Mouse (Mus musculus) kidney, adult 10 weeks (tissue): ENCODE measurements around the gene Cngb1. TPM values are rescaled to one million over a fixed set of nuclear protein-coding genes. Genes with fewer than 3 reads are reported as not detected.

ENCODE experiments used
- polyA plus RNA-seq: library from polyadenylated mRNA; stranded (reverse); fragments of 350-450 nt; fragmentation: Illumina TruSeq; extraction: RNeasy Lipid Tissue Mini Kit (QIAGEN cat#74804); gene quantifications from one replicate; pipeline ENCODE4 v1.2.3, GENCODE M21; 2014; ENCODE audit warnings: low read depth, low replicate concordance

Gene Cngb1
- not detected for polyA plus RNA-seq

DNA sequence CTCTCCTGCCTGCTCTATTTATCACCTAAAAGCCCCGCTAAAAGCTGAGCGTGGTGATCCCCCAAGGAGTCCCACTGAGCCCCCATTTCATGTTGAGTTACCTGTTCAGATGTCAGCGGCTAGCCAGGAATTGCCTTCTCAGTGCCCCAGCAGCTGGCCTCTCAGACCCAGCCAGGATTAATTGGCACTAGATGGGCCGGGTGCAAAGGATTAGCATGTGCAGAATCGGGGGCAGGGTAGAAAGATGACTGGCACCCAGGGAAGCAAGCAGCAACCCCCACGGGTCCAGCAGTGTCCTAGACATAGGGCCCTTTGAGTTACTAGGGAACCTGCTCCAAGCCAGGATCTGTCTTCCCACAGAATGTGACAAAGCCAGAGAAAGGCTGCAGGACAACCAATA is at the start of gene Cngb1:
TSS of gene Cngb1 (minus strand) at position 155 of the 400 bp plus-strand sequence.

DNA sequence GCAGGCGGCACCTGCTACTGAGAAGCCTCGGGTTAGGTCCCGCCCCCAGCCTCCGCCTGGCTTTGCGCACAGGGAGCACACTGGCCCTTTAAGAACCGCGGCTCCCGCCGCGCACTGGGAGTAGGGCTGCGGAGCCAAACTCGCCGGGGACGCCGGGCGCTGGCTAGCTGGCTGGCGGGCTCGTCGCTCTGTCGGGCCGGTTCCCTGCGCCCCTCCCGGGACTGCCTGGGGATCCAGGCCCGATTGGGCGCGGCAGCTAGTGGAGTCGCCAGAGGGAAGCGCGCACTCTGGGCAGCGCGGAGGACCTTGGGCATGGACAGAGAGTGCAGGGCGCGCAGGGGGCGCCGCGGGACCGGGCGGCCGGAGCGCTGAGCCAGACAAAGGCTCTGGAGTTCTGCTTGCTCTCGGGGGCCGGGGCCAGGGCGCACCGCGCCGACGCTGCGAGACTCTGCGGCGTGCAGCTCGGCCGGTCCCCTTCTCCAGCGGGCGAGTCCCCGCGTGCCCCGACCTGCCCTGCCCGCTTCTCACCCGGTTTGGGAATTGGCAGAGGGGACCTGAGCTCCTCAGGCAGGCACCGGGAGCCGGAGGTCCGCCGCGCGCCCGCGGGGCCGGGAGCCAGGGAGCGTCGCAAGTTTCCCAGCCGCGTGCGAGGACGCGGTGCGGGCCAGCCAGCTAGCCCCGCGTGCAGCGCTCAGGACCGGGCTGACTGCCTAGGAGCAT is 45.9 kb upstream of the Cngb1 start, which contains the start of gene Mmp15:
TSS of gene Mmp15 (plus strand) at position 118 of the 720 bp plus-strand sequence.

DNA sequence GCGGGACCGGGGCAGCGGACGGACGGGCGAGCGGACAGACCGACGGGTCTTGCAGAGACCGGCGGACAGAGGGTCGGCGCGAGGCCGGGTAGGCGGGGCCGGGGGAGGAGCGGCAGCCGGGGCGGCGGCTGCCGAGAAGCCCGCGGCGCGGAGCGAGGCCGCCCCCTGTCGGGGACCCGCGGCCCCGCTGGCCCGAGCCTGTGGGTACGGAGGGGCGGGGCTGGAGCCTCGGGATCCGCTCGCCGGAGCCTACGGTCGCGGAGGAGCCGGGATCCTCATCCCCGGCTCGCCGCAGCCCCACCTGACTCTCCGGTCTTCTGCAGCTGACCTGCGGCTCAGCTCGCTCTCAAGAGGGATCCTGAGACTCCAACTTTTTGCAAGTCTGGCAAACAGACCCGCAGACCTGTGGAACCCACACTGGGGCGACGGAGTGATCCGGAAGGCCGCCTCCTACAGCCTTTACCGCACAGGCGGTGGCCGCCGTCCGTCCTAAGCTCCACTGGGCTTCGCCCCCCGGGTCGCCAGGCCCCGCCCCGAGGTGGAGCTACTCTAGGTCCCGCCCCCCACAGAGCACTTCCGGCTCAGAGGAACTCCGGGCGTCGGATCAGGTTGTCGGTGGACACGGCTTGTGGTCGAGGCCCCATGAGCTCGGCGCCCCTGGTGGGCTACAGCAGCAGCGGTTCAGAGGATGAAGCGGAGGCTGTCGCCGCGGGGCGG is 25.5 kb upstream of the Cngb1 start, which contains the start of the genes Zfp319 and Usb1:
TSS of gene Zfp319 (minus strand) at position 231 of the 717 bp plus-strand sequence.
TSS of gene Usb1 (plus strand) at position 565 of the 717 bp plus-strand sequence.

DNA sequence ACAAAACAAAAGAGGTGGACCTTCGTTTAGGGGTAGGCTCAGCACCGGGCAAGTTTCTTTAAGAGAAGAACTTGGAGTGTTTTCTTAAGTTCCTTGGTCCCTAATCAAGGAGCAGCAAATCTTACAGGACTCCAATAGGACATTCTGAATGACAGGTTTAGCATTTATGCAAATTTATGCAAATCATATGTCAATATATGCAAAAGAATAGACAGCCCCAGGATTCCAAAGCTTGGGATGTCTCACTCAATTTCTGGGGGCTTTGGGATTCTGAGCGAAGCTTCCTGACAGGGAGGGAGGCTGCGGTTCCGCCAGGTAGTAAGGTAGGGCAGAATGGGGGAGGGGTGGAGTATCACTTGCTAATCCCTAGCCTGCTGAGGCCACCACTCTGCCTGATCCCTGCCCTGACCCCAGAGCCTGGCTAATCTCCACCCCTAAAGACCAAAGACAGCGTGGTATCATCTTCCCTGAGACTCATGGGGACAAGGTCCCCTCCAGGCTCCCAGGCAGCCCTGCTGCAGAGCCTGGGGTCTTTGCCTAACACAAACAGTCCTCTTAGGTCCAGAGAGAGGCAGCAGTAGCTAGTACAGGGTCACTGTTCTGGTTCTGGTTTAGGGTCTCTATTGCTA is 4.1 kb upstream of the Cngb1 start, which contains the start of gene Tepp:
TSS of gene Tepp (plus strand) at position 225 of the 629 bp plus-strand sequence.

DNA sequence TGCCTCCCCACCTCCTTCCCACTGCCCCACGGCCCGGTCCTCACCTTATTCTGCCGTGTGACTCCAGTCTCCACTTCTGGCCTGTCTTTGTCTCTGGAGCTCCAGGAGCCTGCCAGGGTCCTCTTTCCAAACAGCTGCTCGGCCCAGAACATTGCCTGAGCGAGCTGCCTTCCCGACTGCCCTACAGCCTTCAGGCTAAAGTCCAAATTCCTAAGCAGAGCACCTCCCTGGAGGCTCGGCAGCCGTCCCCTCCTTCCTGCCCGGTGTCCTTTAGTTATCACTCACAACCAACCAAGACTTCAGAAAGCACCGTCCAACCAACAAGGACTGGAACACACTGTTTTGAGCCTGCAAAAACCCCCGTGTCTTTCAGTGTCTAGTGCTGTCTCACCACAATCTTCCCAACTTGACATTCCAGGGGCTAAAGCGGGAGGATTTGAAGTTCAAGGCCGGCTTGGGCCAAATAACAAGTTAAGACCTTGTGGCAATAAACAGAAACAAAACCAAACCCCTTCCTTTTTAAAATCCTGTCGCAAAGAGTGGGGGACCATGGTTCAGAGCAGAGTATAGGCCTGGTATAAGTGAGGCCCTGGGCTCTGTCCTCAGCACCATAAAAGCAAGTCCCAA is 103.6 kb downstream of the Cngb1 start, which contains the start of gene Kifc3:
TSS of gene Kifc3 (minus strand) at position 164 of the 627 bp plus-strand sequence.

Other genes with a start within 250 kb of the Cngb1 start
- not detected for gene Katnb1, start 225.4 kb downstream of the Cngb1 start, polyA plus RNA-seq
- gene Kifc3, start 103.8 kb downstream of the Cngb1 start, polyA plus RNA-seq = 1.7 TPM
- not detected for gene Tepp, start 4.0 kb upstream of the Cngb1 start, polyA plus RNA-seq
- gene Zfp319, start 25.4 kb upstream of the Cngb1 start, polyA plus RNA-seq = 0.89 TPM
- 1.0 TPM for gene Usb1, start 25.7 kb upstream of the Cngb1 start, polyA plus RNA-seq
- 0.16 TPM for gene Mmp15, start 45.7 kb upstream of the Cngb1 start, polyA plus RNA-seq
- 35.4 TPM for gene Cfap20, start 128.3 kb upstream of the Cngb1 start, polyA plus RNA-seq
- 135 TPM for gene Csnk2a2, start 183.5 kb upstream of the Cngb1 start, polyA plus RNA-seq
- not detected for gene Ccdc113, start 227.5 kb upstream of the Cngb1 start, polyA plus RNA-seq